Mouse (Mus musculus): ENCODE data around the gene Rab29.
"Not testable (repeated sequence)": the region's sequence is repeated elsewhere in the genome, so short reads cannot be mapped to it uniquely, and the experiment has no call there.

Gene Rab29

DNA sequence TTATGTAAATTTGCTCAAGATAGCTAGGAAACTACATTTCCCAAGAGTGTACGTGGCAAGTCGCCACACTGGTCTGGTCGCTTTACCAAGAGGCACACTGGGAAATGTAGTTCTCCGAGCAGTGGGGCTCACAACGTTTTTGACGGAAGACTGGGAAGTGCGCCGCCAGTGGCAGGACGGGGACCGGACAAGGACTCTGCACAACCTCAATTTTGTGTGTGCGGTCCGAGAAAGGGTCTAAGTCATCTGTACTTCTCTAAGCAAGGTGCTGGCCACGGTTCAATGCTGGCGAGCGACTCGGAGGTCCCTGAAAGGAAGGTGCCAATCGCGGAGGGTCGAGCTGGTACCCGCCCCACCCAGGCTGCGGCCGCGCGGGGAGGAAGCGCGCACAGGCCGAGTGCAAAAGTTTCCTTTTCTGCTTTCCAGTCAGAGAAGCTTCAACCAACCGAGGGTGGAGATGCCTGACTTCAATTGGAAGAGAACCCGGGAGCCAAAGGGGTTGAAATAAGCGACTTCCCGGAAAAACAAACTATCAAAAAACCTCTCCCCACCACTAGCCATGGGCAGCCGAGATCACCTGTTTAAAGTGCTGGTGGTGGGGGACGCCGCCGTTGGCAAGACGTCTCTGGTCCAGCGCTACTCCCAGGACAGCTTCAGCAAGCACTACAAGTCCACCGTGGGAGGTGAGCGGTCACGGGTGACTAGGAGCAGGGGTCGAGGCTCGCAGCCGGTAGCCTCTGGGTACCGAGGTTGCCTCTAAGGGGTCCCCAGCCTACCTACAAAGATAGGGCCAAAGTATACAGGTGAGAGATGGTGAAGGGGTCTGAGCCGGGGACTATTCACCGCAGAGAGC is at the start of gene Rab29:
Rab29 (plus strand) TSS at position 132 of the 853 bp plus-strand sequence.
- peak; percentile 90 for DNase-seq

DNA sequence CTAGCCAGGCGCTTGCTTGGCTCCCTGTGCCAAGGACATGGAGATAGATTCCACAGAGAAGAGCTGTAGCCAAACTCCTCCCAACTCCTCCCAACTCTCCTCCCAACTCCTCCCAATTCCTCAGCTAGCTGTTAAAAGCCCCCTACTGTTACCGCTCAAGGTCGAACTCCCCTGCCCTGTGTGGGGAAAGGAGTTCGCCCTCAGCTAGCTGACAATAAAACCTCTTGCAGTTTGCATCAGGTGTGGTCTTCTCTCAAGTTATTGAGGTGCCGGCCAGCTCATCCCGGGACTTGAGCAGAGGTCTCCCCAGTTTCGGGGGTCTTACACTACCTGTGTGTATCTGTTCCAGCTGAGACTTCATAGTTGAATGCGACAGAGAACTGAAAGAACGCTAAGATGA is 46.7 kb upstream of the Rab29 start:
- DNase-seq: not testable (repeated sequence)

DNA sequence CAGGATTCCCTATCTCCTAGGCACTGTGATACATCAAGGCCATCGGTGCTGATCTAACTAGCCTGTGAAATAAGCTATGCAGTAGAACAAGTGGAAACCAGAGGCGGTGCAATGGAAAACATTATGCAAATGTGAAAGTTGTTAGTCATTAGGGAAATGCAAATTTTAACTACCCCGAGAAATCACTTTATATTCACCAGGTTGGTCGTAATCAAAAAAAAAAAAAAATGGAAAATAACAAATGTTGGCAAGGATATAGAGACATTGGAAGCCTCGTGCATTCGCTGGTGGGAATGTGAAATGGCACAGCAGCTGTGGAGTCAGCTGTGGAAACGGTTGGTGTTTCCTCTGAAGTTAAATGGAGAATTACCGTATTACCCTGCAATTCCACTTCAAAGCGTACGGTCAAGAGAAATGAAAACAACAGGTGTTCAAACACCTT is 46.1 kb upstream of the Rab29 start:
- DNase-seq: peak; percentile 61

DNA sequence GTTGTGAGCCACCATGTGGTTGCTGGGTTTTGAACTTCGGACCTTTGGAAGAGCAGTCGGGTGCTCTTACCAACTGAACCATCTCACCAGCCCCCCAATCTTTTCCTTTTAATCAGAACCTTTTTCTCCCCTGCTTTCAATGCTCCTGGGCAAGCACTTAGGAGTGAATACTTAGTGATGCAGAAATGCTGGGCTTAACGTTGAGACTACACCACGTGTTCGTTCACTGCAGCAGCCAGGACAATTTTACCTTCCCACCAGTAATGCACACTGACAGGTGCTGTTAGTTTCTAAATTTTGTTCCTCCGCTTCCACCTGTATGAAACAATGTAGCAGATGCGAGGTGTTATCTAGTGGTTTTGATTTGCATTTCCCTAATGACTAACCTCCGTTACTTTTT is 44.7 kb upstream of the Rab29 start:
- no peak for DNase-seq

DNA sequence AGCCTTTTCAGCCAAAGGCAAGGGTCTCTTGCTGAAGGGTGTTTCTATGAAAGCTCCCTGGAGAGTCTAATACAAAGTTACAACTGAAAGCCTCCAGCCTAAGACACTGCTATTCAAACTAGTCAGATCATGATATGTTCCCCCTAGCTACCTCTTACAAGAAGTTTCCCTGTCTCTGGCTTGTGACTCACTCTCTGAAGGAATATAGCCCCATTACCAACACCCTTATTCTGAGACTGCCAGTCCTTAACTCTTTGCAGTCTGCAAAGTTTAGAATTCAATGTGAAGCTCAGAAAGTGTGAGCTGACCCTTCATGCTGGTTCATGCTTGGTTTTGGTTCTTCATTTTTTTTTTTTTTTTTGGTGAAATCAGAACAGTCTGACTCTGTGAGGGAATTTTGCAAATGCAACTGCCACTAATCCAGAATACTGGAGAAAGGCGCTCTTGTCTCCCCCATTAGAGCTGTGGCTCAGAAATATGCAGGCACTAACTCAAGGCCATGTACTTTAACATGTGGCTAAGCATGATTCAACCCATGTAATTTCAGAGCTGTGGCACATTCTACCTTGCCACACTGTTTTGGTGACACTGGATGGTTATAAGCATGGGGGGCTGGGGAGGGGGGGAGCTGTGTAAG is 44.0 kb upstream of the Rab29 start:
- DNase-seq: no peak

DNA sequence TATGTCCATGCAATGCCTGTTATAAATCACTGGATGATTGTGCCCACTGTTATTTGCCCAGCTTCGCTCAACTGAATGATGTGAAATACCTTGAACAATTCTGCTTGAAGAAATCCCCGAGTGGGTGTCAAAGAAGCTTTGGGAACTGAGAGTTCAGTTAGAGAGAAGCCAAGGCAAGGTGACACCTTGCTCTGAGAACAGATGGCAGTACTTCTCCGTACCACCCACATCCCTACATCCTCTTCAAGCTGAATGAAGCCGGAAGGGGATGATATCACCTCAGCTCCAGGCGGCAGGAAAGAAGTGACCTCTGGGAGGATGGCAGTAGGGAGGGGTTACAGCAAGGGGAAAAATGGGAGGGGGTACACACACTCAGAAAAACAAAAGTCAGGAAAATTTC is 43.5 kb upstream of the Rab29 start:
- peak; percentile 68 for DNase-seq

DNA sequence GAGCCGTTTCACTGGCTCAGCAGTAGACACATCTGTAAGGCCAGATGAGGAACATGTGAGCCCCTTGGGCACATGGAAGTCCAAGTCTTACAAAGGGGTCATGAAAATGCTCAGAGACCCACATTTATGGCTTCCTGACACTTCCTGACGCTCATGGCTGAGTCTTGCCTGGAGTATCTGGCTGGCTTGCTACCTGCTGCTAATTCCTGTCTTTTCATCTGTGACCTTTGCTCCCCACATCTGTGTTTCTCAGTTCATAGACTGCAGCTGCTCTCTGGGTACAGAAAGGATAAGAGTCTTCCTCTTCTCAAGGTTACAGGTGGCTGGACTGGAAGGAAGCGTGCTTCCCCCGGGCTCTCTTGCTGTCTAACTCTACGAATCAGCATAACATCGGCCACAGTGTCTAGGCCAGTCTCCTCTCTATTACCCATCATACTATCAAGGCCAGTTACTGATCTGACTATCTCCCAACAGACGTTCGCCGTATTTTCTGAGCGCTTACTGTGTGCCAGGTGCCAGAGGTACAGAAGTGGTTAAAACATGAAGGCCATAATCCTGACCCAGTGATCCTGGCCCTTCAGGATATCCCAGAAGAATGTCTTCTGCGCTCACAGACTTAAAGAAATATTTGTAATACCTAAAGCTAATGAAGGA is 42.4 kb upstream of the Rab29 start:
- no peak for DNase-seq

DNA sequence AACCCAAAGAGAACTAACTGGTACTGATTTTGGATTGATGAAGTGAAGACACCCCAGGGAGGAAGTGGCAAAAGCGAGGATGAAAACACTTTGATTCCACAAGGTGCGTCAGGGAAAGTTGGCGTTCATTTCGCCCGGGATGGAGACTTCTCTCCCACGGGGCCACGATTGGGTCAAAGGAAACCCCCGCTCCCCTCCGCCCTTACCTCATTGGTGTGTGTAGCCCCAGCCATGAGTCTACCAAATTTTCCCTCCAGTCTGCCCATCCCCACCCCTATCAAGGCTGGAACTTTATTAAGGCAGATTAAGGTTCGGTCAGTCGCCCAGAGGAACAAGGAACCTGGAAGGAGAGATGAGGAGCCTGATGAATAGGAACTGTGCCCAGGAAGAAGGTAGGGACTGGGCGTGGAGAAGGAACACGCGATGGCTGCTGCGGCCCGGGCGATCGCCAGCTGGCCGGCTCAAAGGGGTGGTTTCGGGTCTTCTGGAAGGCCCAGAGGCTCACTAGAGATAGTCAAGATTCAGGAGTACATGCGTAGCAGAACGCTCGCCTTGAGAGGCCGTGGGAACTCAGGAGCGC is 39.7 kb upstream of the Rab29 start, which contains the start of gene Slc41a1:
Slc41a1 (plus strand) TSS at position 287 of the 580 bp plus-strand sequence.
- no peak for DNase-seq

DNA sequence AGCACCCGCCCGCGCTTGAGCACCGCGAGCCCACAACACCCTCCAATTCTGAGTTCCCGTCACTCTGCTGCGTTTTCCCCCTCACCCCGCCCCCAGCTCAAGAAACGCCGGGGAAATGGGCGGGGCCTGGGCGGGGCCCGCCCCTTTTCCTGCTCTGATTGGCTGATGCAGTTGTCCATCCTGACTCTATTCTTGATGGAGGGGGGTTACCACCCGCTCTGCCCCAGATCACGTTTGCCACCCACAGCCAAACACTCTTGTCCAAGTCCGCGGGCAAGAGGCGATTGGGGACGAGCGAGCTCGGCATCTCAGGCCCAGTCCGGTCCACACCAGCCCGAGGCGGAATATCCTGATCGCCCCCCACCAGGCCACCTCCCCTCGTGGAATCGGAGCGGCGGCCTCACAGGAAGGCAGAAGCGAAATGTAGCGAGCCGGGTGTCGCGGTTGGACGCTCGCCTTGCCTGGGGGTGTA is 39.2 kb upstream of the Rab29 start:
- peak; percentile 93 for DNase-seq

DNA sequence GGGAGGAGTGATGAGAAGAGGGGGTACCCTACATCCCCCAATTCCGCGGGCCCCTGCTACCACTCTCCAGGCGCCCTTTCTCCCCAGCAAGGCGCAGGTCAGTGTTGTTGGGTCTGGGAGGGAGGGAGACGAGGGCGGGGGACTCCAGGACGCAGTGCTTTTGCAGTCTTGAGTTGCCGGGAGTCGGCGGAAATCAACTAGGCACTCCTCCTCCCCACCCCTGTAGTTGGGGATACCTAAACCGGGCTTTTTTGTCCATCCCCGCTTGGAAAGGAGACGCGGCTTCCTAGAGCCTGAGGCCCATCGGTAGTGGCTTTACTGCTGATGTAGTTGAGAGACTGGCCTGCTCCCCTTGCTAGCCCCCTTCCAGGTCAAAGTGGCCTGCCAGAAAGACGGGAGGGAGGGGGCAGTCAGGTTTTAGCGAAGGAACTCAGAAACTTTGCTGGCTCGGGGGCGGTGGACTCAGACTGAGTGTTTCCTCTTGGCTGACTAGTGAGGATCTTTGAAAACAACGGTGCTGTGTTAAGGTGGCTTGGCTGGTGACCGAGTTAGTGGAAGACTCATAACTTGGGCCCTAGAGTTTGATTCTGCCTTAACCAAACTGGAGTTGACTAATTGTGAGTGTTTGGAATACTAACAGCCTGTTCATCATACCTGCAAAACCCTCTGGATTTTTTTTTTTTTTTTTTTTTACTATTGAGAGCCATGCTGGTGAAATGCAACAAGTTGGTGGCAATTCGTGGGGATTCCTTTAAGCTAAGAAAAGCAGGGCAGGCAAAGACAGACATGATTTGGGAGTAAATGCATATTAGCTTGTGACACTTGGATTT is 38.5 kb upstream of the Rab29 start:
- DNase-seq: peak; percentile 26

DNA sequence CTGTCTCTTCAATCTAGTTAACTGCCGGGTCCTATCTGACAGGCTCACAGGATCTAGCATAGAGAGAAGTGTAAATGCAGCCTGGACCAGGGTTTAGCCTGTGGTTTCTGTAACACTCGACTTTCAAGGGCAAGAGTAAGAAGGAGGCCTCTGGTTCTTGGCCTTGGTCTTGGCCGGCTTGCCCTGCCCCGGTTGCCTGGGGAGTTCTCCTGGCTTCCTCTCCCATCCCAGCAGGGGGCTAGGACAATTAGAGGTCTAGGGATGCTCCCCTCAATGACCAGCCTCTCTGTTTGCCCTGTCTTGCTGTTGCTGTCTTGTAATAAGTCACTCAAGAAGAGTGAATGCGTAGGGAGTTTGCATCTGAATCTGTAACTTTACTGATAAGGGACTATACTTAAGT is 37.7 kb upstream of the Rab29 start:
- no peak for DNase-seq

DNA sequence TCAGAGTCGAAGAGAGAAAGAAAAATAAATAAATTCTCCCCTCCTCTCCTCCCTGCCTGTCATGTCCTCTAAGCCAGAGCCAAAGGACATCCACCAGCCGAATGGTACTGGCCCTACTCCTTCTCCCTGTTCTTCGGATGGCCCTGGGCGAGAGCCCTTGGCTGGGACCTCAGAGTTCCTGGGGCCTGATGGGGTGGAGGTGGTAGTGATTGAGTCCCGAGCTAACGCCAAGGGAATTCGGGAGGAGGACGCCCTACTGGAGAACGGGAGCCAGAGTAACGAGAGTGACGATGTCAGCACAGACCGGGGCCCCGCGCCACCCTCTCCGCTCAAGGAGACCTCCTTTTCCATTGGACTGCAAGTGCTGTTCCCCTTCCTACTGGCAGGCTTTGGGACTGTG is 36.5 kb upstream of the Rab29 start:
- DNase-seq: no peak

DNA sequence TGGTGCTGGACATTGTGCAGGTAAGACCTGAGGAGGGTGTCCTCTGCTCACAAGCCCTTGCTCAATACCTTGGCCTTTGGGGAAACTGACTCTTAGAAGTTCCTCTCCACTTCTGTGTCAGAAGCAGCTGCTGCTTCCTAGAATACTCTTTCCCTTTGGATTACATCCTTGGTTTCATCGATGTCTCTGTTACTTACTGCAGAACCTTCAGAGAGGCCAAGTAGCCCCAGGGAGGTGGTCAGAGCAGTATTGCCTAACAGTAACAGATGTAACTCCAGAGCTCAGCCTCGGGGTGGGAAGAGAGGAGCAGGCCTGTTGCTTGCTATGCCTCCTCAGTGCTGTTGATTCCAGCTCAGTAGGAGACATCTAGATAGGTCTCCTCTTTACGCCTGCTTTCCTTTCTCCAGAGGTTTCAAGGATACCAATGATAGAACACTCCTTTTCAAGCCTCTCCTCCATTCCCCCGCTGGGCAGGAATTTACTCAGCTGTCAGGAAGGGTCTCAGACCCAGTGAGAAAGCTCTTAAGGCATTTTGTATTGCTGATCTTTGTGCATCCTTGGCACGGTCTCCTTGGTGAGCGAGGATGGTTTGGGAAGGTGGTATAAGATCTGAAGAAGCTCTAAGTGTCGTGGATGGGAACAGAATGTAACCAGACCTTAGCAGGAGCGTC is 35.9 kb upstream of the Rab29 start:
- DNase-seq: no peak

DNA sequence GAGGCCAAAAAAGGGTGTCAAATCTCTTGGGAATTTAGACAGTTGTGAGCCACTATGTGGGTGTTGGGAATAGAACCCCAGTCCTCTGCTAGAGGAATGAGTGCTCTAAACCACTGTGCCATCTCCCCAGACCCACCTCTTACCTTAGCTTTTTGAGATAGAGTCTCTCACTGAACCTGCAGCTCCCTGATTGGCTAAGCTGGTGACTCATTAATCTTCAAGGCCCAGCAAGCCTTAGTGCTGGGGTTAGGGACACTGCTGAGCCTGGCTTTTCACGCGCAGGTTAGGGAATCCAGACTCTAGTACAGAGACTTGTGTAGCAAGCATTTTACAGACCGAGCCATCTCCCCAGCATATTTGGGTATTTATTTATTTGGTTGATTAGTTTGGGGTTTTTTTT is 30.0 kb upstream of the Rab29 start:
- no peak for DNase-seq

DNA sequence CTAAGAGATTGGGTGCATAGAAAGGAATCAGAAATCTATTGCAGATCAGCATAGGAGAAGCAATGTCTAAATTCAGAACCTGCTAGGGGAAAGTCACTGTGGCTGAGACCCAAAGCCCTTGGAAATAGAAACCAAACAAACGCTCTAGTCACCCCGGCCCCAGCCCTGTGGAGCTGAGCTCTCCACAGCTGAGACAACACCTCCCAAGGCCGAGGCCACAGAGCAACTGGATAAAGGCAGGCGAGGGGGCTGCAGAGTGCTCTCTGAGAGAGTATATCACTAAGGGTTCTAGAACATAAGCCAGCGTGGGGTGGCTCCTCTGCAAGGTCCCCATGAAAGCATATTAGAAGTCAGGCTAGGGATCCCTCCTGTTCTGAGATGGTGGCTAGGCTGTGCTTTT is 28.5 kb upstream of the Rab29 start:
- no peak for DNase-seq

DNA sequence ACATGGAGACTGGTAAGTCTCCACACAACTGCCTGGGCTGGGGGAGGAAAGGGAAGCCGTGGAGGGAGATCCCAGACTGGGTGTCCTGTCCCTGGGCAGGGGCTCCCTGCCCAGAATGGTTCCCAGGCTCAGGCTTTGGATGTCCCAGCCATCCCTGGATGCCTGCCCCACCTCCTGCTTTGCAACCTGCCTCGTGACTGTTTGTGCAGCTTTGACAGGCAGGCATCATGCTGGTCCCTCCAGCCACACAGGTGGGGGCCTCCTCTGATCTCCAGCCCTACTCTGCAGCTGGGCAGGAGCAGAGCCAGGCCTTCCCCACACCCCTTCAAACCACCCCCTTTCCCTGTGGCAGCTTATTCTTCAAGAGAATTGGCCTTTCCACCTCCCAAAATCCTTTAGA is 27.7 kb upstream of the Rab29 start:
- no peak for DNase-seq

DNA sequence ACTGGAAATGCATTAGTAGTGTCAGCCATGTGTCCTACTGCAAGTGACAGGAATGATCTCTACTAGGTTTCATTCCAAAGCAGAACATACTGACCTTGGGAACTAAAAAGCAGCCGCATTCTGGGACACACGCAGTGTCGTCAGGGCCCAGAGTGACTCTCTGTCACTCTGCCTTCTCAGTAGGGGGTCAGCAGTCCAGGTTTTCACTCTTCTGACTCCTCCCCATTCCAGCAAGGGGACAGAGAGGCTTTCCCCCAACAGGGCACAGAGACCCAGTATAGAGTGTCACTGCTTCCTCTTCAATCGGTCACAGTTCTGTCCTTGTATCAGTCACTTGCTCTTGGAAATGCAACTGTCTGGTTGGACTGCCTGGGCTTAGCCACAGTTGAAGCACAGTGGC is 24.8 kb upstream of the Rab29 start:
- no peak for DNase-seq

DNA sequence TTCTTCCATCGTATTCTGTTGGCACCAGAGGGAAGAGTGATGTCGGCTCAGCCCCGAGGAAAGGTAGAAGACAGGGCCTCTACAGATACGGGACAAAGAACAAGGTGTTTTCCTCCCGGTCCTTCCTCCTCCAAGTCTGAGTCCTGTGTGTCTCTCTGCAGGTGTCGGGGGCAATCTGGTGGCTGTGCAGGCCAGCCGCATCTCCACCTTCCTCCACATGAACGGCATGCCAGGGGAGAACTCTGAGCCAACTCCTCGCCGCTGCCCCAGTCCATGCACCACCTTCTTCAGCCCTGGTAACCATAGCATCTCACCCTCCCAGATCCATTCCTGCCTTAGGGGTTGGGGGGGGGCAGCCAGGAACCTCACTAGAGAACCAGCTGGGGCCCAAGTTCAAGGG is 23.3 kb upstream of the Rab29 start:
- DNase-seq: no peak

DNA sequence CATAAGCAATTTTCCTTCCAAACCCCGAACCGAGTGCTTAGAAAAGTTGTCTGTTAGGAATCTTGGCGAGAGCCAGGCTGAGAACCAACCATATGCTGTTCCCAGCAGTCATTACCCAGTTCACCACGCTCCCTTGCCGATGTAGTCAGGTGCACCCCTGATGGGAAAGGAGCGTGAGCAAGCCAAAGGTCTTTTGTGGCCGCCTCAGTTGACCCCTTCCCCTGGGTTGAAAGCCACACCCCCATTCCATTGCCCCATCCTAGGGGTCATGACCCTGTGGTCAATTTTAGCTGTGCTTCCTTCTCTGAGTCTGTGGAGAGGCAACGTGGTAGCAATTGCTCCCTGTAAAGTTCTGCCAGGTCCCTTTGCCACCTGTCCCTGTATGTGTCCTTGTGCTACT is 22.1 kb upstream of the Rab29 start:
- no peak for DNase-seq

DNA sequence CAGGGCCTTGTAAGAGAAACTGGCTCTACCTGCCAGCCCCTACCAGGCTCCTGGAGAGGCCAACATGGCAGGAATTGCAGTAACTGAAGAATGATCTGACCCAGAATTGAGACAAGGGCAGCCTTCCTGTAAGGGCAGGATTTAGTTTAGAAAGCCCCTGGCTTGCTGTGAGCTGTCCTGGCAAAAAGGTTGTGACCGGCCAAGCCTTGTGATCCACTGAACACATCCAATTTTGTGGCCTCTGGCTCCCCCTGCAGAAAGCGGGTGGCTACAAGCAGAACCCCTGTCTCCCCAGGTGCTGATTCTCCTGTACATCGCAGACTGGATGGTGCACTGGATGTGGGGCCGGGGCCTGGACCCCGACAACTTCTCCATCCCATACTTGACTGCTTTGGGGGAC is 20.8 kb upstream of the Rab29 start:
- peak; percentile 54 for DNase-seq

DNA sequence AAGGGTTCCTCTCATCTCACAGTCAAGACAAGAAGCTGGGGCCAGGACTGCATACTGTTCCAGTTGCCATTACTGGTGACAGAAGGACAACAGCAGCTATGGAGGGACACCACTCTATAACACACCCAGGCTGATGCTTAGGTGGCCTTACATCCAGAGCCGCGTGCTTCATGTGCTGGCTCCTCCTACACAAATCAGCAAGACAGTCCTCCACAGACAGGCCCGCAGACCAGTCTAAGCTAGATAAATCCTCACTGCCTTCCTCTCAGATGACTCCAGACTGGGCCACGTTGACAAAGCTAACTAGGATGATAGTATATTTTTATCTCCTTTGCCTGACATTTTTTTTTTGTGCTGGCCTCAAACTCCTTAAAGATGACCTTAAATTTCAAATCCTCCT is 5.2 kb upstream of the Rab29 start:
- no peak for DNase-seq

DNA sequence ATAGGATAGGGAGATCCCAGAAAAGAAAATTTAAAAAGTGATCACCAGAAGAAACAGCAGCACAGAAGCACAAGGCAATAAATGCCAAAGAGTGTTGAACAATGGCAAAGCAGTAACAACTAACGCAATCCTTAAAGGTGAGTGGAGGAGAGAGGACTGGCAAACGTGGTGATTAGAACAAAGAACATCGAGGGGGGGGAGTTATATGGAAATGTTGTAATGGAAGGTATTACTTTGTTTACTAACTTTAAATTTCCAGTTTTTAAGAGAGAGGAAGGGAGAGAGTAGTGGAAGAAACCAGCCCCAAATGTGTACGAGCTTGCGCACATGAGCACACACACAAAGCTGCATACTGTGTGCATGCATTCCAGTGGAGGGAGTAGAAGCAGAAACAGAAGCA is 1.4 kb upstream of the Rab29 start:
- no peak for DNase-seq

Data from right cerebral cortex, adult 18-20 months (tissue).